Mouse (Mus musculus) heart, postnatal 0 days (tissue): Measurements from ENCODE around the gene Cavin4. TPM values are rescaled to one million over a fixed set of nuclear protein-coding genes. Genes with fewer than 3 reads are reported as not detected.

Experiments used
- ATAC-seq: fragments of 200-750 bp; cut with Nextera tagmentation; 2 replicates; pipeline ENCODE4 v1.8.0; 2017; ENCODE audit warnings: low read depth, moderate number of reproducible peaks, moderate library complexity; ENCODE audit not compliant: insufficient read depth
- DNase-seq: peaks from one replicate; pipeline ENCODE4 v3.0.0-alpha.2; 2016; ENCODE audit warnings: low spot score
- H3K27ac ChIP-seq: fragments of 300-500 bp; sonication (generic); 2 replicates; pipeline ENCODE4 v1.5.1; 2014; ENCODE audit warnings: low read depth, mild to moderate bottlenecking
- H3K27me3 ChIP-seq: fragments of 300-500 bp; sonication (generic); 2 replicates; pipeline ENCODE4 v1.6.1; 2014; ENCODE audit warnings: low read length, mixed read lengths; ENCODE audit not compliant: control insufficient read depth, insufficient read depth
- H3K36me3 ChIP-seq: fragments of 300-500 bp; sonication (generic); replicated peaks from 2 replicates; pipeline ENCODE4 v1.6.1; 2014; ENCODE audit warnings: low read length, mixed read lengths; ENCODE audit not compliant: control insufficient read depth, insufficient read depth
- H3K4me1 ChIP-seq: fragments of 300-500 bp; sonication (generic); 2 replicates; pipeline ENCODE4 v1.6.1; 2014; ENCODE audit warnings: antibody characterized with exemption; ENCODE audit not compliant: control insufficient read depth, insufficient read depth
- H3K4me2 ChIP-seq: fragments of 300-500 bp; sonication (generic); 2 replicates; pipeline ENCODE4 v1.6.1; 2014; ENCODE audit warnings: low read depth, mild to moderate bottlenecking, low read length, moderate library complexity
- H3K4me3 ChIP-seq: fragments of 300-500 bp; sonication (generic); 2 replicates; pipeline ENCODE4 v1.5.1; 2014; ENCODE audit warnings: low read depth, low read length
- H3K9ac ChIP-seq: fragments of 300-500 bp; sonication (generic); replicated peaks from 2 replicates; pipeline ENCODE4 v1.6.1; 2014; ENCODE audit warnings: low read depth, low read length, mixed read lengths
- H3K9me3 ChIP-seq: fragments of 300-500 bp; sonication (generic); replicated peaks from 2 replicates; pipeline ENCODE4 v1.6.1; 2016; ENCODE audit warnings: low read length; ENCODE audit not compliant: control insufficient read depth
- CTCF ChIP-seq: IDR thresholded peaks from 2 replicates; pipeline ENCODE4 v1.5.1; 2016; ENCODE audit warnings: antibody characterized with exemption, control low read depth, low read depth
- EP300 ChIP-seq: IDR thresholded peaks from 2 replicates; pipeline ENCODE4 v1.6.1; 2016; ENCODE audit warnings: antibody characterized with exemption, low read depth
- WGBS: fragments of 180-500 bp; shearing (Covaris S2); extraction: QIAGEN DNeasy Blood & Tissue Kit; methylation state at CpG from one replicate; pipeline ENCODE4 v1.1.7; 2014; 5-methylcytosine and 5-hydroxymethylcytosine counted together
- polyA plus RNA-seq: library from polyadenylated mRNA; unstranded; fragments of >200 nt; fragmentation: Nextera tagmentation; extraction: Ambion mirVana; gene quantifications from 2 replicates; pipeline ENCODE4 v1.2.1, GENCODE M21; 2015
- total RNA-seq: library from RNA; depleted of rRNA; stranded (reverse); fragments of >200 nt; gene quantifications from 2 replicates; pipeline ENCODE4 v1.2.3, GENCODE M21; 2014; ENCODE audit warnings: low replicate concordance

Cavin4 gene
- total and polyA plus RNA-seq, 2 experiments from 2014 or later, result 18.1 to 25.0 TPM

DNA sequence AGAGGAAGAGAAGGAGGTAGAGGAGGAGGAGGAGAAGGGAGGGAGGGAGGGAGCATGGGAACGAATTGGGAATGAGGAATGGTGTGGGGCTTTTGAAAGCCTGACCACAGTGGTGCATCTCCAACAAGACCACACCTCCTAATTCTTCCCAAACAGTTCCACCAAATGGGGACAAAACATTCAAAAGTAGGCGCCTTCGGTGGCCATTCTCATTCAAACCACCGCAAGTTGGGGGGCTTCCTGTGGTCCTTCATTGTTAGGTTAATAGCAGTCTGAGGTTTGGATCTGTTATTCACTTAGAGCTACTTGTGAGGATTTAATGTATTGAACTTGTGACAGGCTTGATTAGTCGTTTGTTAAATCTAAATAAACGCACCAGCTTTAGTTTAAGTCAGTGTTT, 38.4 kb upstream of the Cavin4 start:
- no peak overlapping the region for H3K4me2 ChIP-seq
- no peak overlapping the region for H3K27ac ChIP-seq
- no peaks in the 10 kb centered on the region for H3K27me3 ChIP-seq
- no peaks in the 10 kb centered on the region for H3K4me1 ChIP-seq
- no peak for TF ChIP-seq EP300
- TF ChIP-seq CTCF, result no peak
- H3K4me3 ChIP-seq, result no peak overlapping the region
- H3K9me3 ChIP-seq, result no peaks in the 10 kb centered on the region
- WGBS, result 90% methylated on average over 6 of the region's 6 CpGs
- peaks cover 7% of the 10 kb centered on the region; the same call in 1 of the 2 replicates for H3K36me3 ChIP-seq
- no peak overlapping the region for H3K9ac ChIP-seq
- ATAC-seq (no peak), DNase-seq (no peak)

GRCm38 (mm10) chr4:48625836-48626235, 37.5 kb upstream of the Cavin4 start:
- Histone ChIP-seq H3K4me1 (no peaks in the 10 kb centered on the region), H3K9me3 (no peaks in the 10 kb centered on the region), H3K36me3 (peaks cover 7% of the 10 kb centered on the region; the same call in 1 of the 2 replicates), H3K27me3 (no peaks in the 10 kb centered on the region), H3K4me2 (no peak overlapping the region), H3K27ac (no peak overlapping the region), H3K4me3 (no peak overlapping the region), H3K9ac (no peak overlapping the region)
- WGBS, result 93% methylated on average over 9 of the region's 9 CpGs
- no peak for DNase-seq
- TF ChIP-seq EP300 (no peak), CTCF (no peak)
- no peak for ATAC-seq

DNA sequence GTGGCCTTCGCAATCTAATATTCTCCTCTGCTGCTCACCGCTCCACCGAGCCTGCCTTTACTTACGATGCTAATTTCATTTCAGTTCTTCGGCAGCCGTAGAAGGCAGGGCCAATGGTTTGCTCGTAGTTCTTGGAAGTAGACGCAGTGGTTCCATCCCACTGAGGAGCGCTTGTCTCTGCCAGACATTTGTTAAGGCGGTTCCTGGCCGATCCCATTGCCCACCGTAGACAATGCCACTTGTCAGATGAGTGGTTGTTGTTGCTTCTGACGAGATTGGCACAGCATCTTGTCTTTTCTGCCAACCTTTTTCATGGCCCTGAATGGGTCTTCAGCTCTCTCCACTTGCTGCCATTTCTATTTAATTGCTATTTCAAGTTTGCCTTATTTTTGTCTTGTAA, 33.9 kb upstream of the Cavin4 start:
- H3K27me3 ChIP-seq, result no peaks in the 10 kb centered on the region
- no peak overlapping the region for H3K4me2 ChIP-seq
- no peaks in the 10 kb centered on the region for H3K9me3 ChIP-seq
- no peak for ATAC-seq
- 97% methylated on average over 13 of the region's 13 CpGs for WGBS
- peaks cover 7% of the 10 kb centered on the region; the same call in 1 of the 2 replicates for H3K36me3 ChIP-seq
- TF ChIP-seq EP300 (no peak), CTCF (no peak)
- DNase-seq, result no peak
- H3K9ac ChIP-seq, result no peak overlapping the region
- H3K4me3 ChIP-seq, result no peak overlapping the region
- H3K27ac ChIP-seq, result no peak overlapping the region
- 0 out of 2 replicates have a peak, but pooled peaks cover 3% of the 10 kb centered on the region for H3K4me1 ChIP-seq

DNA sequence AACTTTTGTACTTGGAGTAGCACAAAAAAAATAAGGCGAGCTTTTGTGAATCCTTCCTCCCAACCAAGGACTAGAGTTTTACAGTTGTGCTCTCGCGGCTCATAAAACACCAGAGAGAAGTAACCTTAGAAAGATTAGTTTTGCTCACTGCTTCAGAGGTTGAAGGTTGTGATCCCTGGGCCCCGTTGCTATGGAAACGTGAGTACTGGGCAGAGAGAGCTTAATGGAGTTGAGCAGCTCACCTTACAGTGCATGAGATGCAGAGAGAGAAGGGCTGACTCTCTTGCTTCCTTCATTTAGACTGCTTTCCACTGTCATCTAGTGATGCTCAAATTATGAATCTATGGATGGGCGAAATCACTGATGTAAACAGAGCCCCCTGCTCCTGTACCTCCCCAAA, 29.8 kb upstream of the Cavin4 start:
- H3K27me3 ChIP-seq, result no peaks in the 10 kb centered on the region
- H3K9ac ChIP-seq, result no peak overlapping the region
- no peak overlapping the region for H3K4me3 ChIP-seq
- WGBS, result 90% methylated on average over 6 of the region's 6 CpGs
- ATAC-seq (no peak), DNase-seq (no peak)
- H3K4me2 ChIP-seq, result no peak overlapping the region
- H3K36me3 ChIP-seq, result peaks cover 7% of the 10 kb centered on the region; the same call in 1 of the 2 replicates
- no peaks in the 10 kb centered on the region for H3K9me3 ChIP-seq
- TF ChIP-seq CTCF, result no peak
- H3K4me1 ChIP-seq, result 0 out of 2 replicates have a peak, but pooled peaks cover 3% of the 10 kb centered on the region
- H3K27ac ChIP-seq, result no peak overlapping the region

GRCm38 (mm10) chr4:48634058-48634457, 29.3 kb upstream of the Cavin4 start:
- no peak overlapping the region for H3K27ac ChIP-seq
- H3K4me2 ChIP-seq, result no peak overlapping the region
- 0 out of 2 replicates have a peak, but pooled peaks cover 3% of the 10 kb centered on the region for H3K4me1 ChIP-seq
- WGBS, result 77% methylated on average over 2 of the region's 2 CpGs
- no peak for ATAC-seq
- TF ChIP-seq CTCF (peak; percentile 21; the same call in 1 of the 2 replicates), EP300 (no peak)
- H3K9ac ChIP-seq, result no peak overlapping the region
- H3K36me3 ChIP-seq, result peaks cover 5% of the 10 kb centered on the region; the same call in 1 of the 2 replicates
- H3K9me3 ChIP-seq, result no peaks in the 10 kb centered on the region
- H3K27me3 ChIP-seq, result no peaks in the 10 kb centered on the region
- no peak for DNase-seq
- no peak overlapping the region for H3K4me3 ChIP-seq

DNA sequence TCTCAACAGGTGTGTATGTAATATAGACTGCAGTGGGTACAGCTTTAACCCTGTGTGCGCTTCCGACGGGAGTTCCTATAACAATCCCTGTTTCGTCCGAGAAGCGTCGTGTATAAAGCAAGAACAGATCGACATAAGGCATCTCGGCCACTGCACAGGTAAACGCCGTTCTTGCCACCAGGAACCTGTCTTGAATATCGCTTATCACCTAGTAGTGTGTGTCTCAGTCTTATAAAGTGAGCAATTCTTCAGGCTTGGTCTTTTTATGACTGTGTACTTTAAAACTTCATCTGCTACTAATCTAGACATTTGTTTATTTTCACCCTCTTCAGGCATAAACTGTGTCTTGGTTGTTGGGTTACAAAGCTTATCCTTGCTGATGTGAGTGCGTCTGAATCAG, 26.5 kb upstream of the Cavin4 start:
- Histone ChIP-seq H3K36me3 (no peaks in the 10 kb centered on the region), H3K27ac (no peak overlapping the region), H3K4me1 (no peaks in the 10 kb centered on the region), H3K4me3 (no peak overlapping the region), H3K4me2 (no peak overlapping the region), H3K27me3 (no peaks in the 10 kb centered on the region), H3K9me3 (no peaks in the 10 kb centered on the region), H3K9ac (no peak overlapping the region)
- TF ChIP-seq EP300, result no peak
- TF ChIP-seq CTCF, result no peak
- 94% methylated on average over 13 of the region's 13 CpGs for WGBS
- ATAC-seq (no peak), DNase-seq (no peak)
